Mouse (Mus musculus): ENCODE data around the gene Tmem230.
"Not testable (repeated sequence)": the region's sequence is repeated elsewhere in the genome, so short reads cannot be mapped to it uniquely, and the experiment has no call there.

Tmem230 gene

GRCm38 (mm10) chr2:132272694-132273389 is 25.2 kb upstream of the Tmem230 start:
- no peak for DNase-seq (ENCODE audit: low spot score in 2 of 2)

GRCm38 (mm10) chr2:132270331-132270951 is 22.8 kb upstream of the Tmem230 start:
- no peak for DNase-seq (ENCODE audit: low spot score in 2 of 2)

GRCm38 (mm10) chr2:132269217-132269616 is 21.6 kb upstream of the Tmem230 start:
- no peak for DNase-seq (ENCODE audit: low spot score in 2 of 2)

GRCm38 (mm10) chr2:132266086-132266485 is 18.5 kb upstream of the Tmem230 start:
- no peak for DNase-seq (ENCODE audit: low spot score in 2 of 2)

GRCm38 (mm10) chr2:132265196-132265595 is 17.6 kb upstream of the Tmem230 start:
- no peak for DNase-seq (ENCODE audit: low spot score in 2 of 2)

- no peak for DNase-seq (ENCODE audit: low spot score in 2 of 2)
Measured at GRCm38 (mm10) chr2:132264266-132264710, 16.7 kb upstream of the Tmem230 start.

GRCm38 (mm10) chr2:132263421-132264265 is 16.0 kb upstream of the Tmem230 start:
- DNase-seq (ENCODE audit: low spot score in 2 of 2) = peak; percentile 61

- DNase-seq (ENCODE audit: low spot score in 2 of 2) = peak; percentile 99
Measured at GRCm38 (mm10) chr2:132262879-132263398, 15.3 kb upstream of the Tmem230 start, which contains the start of gene Cds2. Gene Cds2, plus strand, starts transcription at chr2:132263148.

- no peak for DNase-seq (ENCODE audit: low spot score in 2 of 2)
Measured at GRCm38 (mm10) chr2:132262175-132262574, 14.6 kb upstream of the Tmem230 start.

- no peak for DNase-seq (ENCODE audit: low spot score in 2 of 2)
Measured at GRCm38 (mm10) chr2:132260601-132261000, 13.0 kb upstream of the Tmem230 start.

- DNase-seq (ENCODE audit: low spot score in 2 of 2) = no peak
Measured at GRCm38 (mm10) chr2:132257350-132258068, 9.9 kb upstream of the Tmem230 start.

GRCm38 (mm10) chr2:132253603-132254002 is 6.0 kb upstream of the Tmem230 start:
- DNase-seq (ENCODE audit: low spot score in 2 of 2) = no peak

GRCm38 (mm10) chr2:132252542-132253528 is 5.2 kb upstream of the Tmem230 start, which contains the start of gene Pcna:
Gene Pcna, minus strand, starts transcription at chr2:132253314.
- DNase-seq (ENCODE audit: low spot score in 2 of 2) = peak; percentile 95 to 96

- no peak for DNase-seq (ENCODE audit: low spot score in 2 of 2)
Measured at GRCm38 (mm10) chr2:132251911-132252310, 4.3 kb upstream of the Tmem230 start.

GRCm38 (mm10) chr2:132243370-132243769 is 4.2 kb downstream of the Tmem230 start:
- DNase-seq (ENCODE audit: low spot score in 2 of 2) = no peak

- DNase-seq (ENCODE audit: low spot score in 2 of 2) = peak; percentile 77 to 81
Measured at GRCm38 (mm10) chr2:132240457-132240856, 7.2 kb downstream of the Tmem230 start.

- DNase-seq (ENCODE audit: low spot score in 2 of 2) = not testable (repeated sequence)
Measured at GRCm38 (mm10) chr2:132239434-132239833, 8.2 kb downstream of the Tmem230 start.

- no peak for DNase-seq (ENCODE audit: low spot score in 2 of 2)
Measured at GRCm38 (mm10) chr2:132235975-132236374, 11.6 kb downstream of the Tmem230 start.

- DNase-seq (ENCODE audit: low spot score in 2 of 2) = no peak
Measured at GRCm38 (mm10) chr2:132235291-132235690, 12.3 kb downstream of the Tmem230 start.
